Mouse (Mus musculus) ES-E14 (cell line): ENCODE measurements around the gene Olfr1510.

Experiments
- CHD2 ChIP-seq: IDR thresholded peaks from 2 replicates; pipeline ENCODE4 v1.6.1; 2014; ENCODE audit warnings: mild to moderate bottlenecking, low read depth, low read length, inconsistent platforms
- HCFC1 ChIP-seq: IDR thresholded peaks from 2 replicates; pipeline ENCODE4 v1.6.1; 2012; ENCODE audit warnings: low read length, inconsistent platforms, borderline replicate concordance; ENCODE audit not compliant: insufficient read depth
- MAFK ChIP-seq: IDR thresholded peaks from 2 replicates; pipeline ENCODE4 v1.6.1; 2014; ENCODE audit warnings: mild to moderate bottlenecking, low read depth, low read length, inconsistent platforms; ENCODE audit not compliant: insufficient read depth
- ZC3H11A ChIP-seq: IDR thresholded peaks from 2 replicates; pipeline ENCODE4 v1.6.1; 2012; ENCODE audit warnings: low read depth, mild to moderate bottlenecking, inconsistent platforms, low read length, borderline replicate concordance

GRCm38 (mm10) chr14:52368741-52369140, 45.4 kb downstream of the Olfr1510 start:
- no peak for TF ChIP-seq CHD2
- TF ChIP-seq MAFK: no peak
- TF ChIP-seq HCFC1: no peak
- TF ChIP-seq ZC3H11A: no peak
